Mouse (Mus musculus) olfactory bulb, adult 2 months (tissue): Measurements from ENCODE around the gene Aplp2. TPM values are rescaled to one million over a fixed set of nuclear protein-coding genes. Genes with fewer than 3 reads are reported as not detected.

ENCODE experiments used
- H3K27ac ChIP-seq: fragments of 200-500 bp; 2 replicates; pipeline ENCODE4 v1.5.1; 2012; ENCODE audit warnings: low read depth, low read length; ENCODE audit not compliant: insufficient read depth
- H3K4me1 ChIP-seq: fragments of 200-500 bp; 2 replicates; pipeline ENCODE4 v1.6.1; 2012; ENCODE audit warnings: low read length; ENCODE audit not compliant: control insufficient read depth, insufficient read depth
- H3K4me3 ChIP-seq: fragments of 200-500 bp; 2 replicates; pipeline ENCODE4 v1.5.1; 2012; ENCODE audit warnings: mild to moderate bottlenecking, low read depth, low read length, moderate library complexity; ENCODE audit not compliant: insufficient read depth
- CTCF ChIP-seq: fragments of 200-500 bp; IDR thresholded peaks from 2 replicates; pipeline ENCODE4 v1.5.1; 2012; ENCODE audit warnings: low read depth, mild to moderate bottlenecking, low read length, moderate library complexity; ENCODE audit not compliant: insufficient read depth
- WGBS: fragments of 180-500 bp; shearing (Covaris S2); methylation state at CpG from one replicate; pipeline ENCODE4 v1.1.7; 2018; 5-methylcytosine and 5-hydroxymethylcytosine counted together
- polyA plus RNA-seq: library from polyadenylated mRNA; stranded (reverse); fragments of >200 nt; gene quantifications from 2 replicates; pipeline ENCODE4 v1.2.4, GENCODE M21; 2012; ENCODE audit warnings: low replicate concordance; ENCODE audit not compliant: missing spikeins, insufficient read depth, insufficient read length

Gene Aplp2
- polyA plus RNA-seq, 1 experiment: 531 TPM

DNA sequence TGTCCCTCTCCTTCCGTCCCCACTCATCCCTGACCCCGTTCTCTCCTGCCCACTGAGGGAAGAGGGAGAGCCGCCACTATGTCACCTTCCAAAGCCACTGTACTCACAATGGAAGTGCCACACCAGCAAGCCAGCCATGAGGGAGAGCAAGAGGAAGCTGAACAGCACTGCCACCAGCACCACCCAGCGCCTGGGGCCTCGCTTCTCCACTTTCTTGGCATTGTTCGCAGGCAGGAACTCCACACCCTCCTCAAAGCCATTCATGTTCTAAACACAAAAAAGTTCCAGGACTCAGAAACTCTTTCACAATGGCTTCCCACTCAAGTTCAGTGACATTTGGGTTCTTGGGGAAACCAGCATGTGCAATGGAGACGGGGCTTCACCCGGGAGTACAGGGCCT, 103.2 kb downstream of the Aplp2 start:
- no peak overlapping the region for H3K4me3 ChIP-seq
- no peak for TF ChIP-seq CTCF
- no peaks in the 10 kb centered on the region for H3K4me1 ChIP-seq
- no peak overlapping the region for H3K27ac ChIP-seq
- 88% methylated on average over 8 of the region's 8 CpGs for WGBS

Other genes with a start within 250 kb of the Aplp2 start
- not detected in 2 replicates for gene Zbtb44, start 181.2 kb downstream of the Aplp2 start, polyA plus RNA-seq
- gene St14, start 80.0 kb downstream of the Aplp2 start, polyA plus RNA-seq: not detected in 2 replicates
- not detected in 2 replicates for gene Prdm10, start 68.7 kb upstream of the Aplp2 start, polyA plus RNA-seq
- not detected in 2 replicates for gene Nfrkb, start 174.4 kb upstream of the Aplp2 start, polyA plus RNA-seq